28 mouse cellular contexts compared by ENCODE assay signal in the genomic region with DNA sequence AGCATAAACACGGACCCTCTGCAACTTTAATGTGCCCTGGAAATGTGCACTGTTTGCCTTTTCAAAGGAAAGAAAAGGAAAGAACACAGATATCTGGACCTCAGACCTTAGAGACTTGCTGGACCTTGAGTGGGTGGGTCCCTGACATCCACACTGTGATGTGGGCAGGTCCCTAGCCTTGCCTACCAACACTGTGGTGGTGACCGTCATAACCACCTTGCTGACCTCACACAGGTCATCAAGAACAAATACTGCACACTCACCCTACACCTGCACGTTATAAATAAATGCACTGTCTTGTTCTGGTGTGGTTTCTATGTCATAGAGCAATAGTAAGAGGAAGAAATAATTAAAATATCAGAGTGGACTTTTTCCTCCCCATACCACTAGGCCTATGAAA.
"Had no signal": no experiment of that assay in that cellular context is flagged by ENCODE, and none has a peak within 500 bp of the region (broad histone marks: within the 10 kb centered on the region; RNA-seq: fewer than 3 reads in every experiment).

No protein-coding gene starts in this region.

- H3K27ac ChIP-seq: embryonic facial prominence, embryonic 10.5 days; embryonic facial prominence, embryonic 12.5 days; embryonic facial prominence, embryonic 13.5 days; embryonic facial prominence, embryonic 15.5 days; forebrain, embryonic 10.5 days; forebrain, embryonic 12.5 days; forebrain, embryonic 13.5 days; forebrain, embryonic 15.5 days; gastrocnemius, adult 2 months had no signal

- H3K4me3 ChIP-seq: embryonic facial prominence, embryonic 10.5 days; embryonic facial prominence, embryonic 12.5 days; embryonic facial prominence, embryonic 13.5 days; embryonic facial prominence, embryonic 15.5 days; erythroblast, embryonic 14.5 days; forebrain, embryonic 10.5 days; forebrain, embryonic 12.5 days; forebrain, embryonic 13.5 days; forebrain, embryonic 15.5 days; gastrocnemius, adult 2 months had no signal

- H3K4me1 ChIP-seq: embryonic facial prominence, embryonic 15.5 days; forebrain, embryonic 10.5 days; forebrain, embryonic 12.5 days; forebrain, embryonic 13.5 days; forebrain, embryonic 15.5 days had no signal

- H3K9ac ChIP-seq: embryonic facial prominence, embryonic 12.5 days; embryonic facial prominence, embryonic 13.5 days; embryonic facial prominence, embryonic 15.5 days; forebrain, embryonic 12.5 days; forebrain, embryonic 13.5 days; forebrain, embryonic 15.5 days; forebrain, postnatal 0 days had no signal

- H3K4me2 ChIP-seq: embryonic facial prominence, embryonic 12.5 days; embryonic facial prominence, embryonic 13.5 days; embryonic facial prominence, embryonic 15.5 days; forebrain, embryonic 12.5 days; forebrain, embryonic 13.5 days; forebrain, embryonic 15.5 days had no signal

- ATAC-seq: forebrain, embryonic 13.5 days; forebrain, embryonic 14.5 days; forebrain, embryonic 15.5 days; forebrain, embryonic 16.5 days; forebrain, postnatal 0 days had no signal

- DNase-seq: cerebellum, adult 18-20 months; cerebellum, adult 2 months; cerebellum, adult 8-10 months; cerebellum, adult 9-10 months; cerebellum, adult 9-11 months; cerebellum, postnatal 10 days; cerebellum, postnatal 14 days; cerebellum, postnatal 25 days; cerebellum, postnatal 36 days; embryo, embryonic 11 days; forebrain, postnatal 0 days; gastrocnemius, adult 2 months; gastrocnemius, postnatal 10 days; gastrocnemius, postnatal 14 days; gastrocnemius, postnatal 25 days; gastrocnemius, postnatal 36 days; heart, adult 11 months had no signal

- H3K9me3 ChIP-seq: embryonic facial prominence, embryonic 10.5 days; embryonic facial prominence, embryonic 12.5 days; embryonic facial prominence, embryonic 13.5 days; embryonic facial prominence, embryonic 15.5 days; forebrain, embryonic 10.5 days; forebrain, embryonic 12.5 days; forebrain, embryonic 13.5 days; forebrain, embryonic 15.5 days had no signal

- H3K27me3 ChIP-seq: embryonic facial prominence, embryonic 12.5 days; embryonic facial prominence, embryonic 13.5 days; embryonic facial prominence, embryonic 15.5 days; forebrain, embryonic 12.5 days; forebrain, embryonic 13.5 days; forebrain, embryonic 15.5 days had no signal

- H3K36me3 ChIP-seq: embryonic facial prominence, embryonic 10.5 days; embryonic facial prominence, embryonic 12.5 days; embryonic facial prominence, embryonic 13.5 days; embryonic facial prominence, embryonic 15.5 days; forebrain, embryonic 10.5 days; forebrain, embryonic 12.5 days; forebrain, embryonic 15.5 days had no signal
